Mouse (Mus musculus) mouse embryonic stem cell (cell line): ENCODE results near the gene Map3k19.

ENCODE experiments used
- in situ Hi-C, 2 experiments: fragments of 300-500 bp; cut with MboI; formaldehyde crosslinking; loops; 1 replicate in 1 of 2; 3 replicates in 1 of 2; pipeline ENCODE4 v1.14.3; 2019 to 2020; ENCODE audit warnings: low sequenced_read_pairs in 2 of 2, low pct_unique_long_range_greater_than_20kb in 1 of 2, mixed read lengths in 1 of 2; ENCODE audit not compliant: unreplicated experiment in 1 of 2

Gene Map3k19

DNA sequence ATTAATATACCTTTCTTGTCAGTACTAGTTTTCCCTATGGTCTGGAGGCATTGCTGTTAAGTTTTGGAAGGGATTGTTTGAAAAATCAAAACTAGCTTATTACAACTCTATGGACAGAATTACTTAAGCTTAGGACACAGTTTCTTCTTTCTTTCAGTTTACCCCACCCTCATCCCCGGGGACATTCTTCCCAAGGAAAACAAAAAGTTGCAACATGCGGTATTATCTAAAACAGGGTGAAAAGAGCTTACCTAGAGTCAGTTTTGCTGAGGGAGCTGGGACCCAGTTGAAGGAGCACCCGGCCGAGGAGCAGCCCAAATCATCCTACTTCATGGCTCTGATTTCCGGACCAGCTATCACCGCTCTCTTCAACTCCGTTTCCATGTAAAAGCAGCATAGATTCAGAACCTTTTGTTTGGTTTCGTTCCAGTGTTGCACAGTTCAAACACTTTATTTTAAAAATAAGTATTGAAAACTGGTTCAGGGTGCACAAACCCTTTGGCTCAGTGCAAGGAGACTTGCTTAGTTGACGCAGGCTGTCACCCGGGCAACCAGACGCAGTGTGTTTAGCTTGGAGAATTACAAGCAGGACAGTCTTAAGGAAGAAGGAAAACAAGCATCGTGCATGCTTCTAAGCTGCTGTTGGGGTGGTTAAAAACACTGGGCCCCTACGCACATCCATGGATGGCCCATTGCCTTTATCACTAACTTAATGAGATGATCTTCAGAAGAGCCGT lies at the start of gene Map3k19:
Gene Map3k19 (minus strand): TSS at position 546 of the 737 bp plus-strand sequence.
- in situ Hi-C loops, result no loop called here

DNA sequence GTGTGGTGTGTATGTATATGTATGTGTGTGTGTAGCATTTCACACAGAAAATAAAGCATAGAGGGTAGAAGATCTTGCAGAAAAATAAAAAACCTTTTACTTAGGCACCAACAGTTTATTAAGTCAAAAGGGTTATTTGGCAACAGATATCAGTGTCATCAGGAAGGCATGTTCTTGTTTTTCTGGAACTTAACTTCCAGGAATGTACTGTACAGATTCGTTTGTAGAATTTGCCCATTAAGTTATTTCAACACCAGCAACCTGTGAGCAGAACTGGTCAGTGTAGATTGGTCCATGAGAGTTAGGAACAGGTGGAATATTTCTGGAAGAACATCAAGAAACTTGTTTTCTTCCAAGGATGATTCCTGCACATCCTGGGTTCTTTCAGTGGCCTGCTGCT lies 44.6 kb upstream of the Map3k19 start:
- in situ Hi-C loops, result no loop called here

DNA sequence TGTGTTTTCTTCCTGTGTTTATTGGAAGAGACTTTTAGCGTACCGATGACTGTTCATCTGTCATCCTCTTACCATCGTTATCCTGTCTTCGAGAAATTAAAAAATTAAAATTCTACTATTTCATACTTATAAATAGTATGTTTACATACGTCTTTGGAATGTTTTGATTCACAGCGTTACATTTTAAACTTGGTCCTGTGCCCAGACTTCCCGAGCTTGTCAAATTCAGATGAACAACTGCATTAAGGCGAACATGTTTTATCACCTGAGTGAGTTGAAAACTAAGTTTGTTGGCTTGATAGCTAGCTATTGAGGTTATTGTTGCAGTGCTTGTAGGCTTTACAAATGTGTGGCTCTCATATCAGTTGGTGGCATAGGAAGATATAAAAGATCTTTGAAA lies 14.4 kb upstream of the Map3k19 start:
- in situ Hi-C loops, result no loop called here

DNA sequence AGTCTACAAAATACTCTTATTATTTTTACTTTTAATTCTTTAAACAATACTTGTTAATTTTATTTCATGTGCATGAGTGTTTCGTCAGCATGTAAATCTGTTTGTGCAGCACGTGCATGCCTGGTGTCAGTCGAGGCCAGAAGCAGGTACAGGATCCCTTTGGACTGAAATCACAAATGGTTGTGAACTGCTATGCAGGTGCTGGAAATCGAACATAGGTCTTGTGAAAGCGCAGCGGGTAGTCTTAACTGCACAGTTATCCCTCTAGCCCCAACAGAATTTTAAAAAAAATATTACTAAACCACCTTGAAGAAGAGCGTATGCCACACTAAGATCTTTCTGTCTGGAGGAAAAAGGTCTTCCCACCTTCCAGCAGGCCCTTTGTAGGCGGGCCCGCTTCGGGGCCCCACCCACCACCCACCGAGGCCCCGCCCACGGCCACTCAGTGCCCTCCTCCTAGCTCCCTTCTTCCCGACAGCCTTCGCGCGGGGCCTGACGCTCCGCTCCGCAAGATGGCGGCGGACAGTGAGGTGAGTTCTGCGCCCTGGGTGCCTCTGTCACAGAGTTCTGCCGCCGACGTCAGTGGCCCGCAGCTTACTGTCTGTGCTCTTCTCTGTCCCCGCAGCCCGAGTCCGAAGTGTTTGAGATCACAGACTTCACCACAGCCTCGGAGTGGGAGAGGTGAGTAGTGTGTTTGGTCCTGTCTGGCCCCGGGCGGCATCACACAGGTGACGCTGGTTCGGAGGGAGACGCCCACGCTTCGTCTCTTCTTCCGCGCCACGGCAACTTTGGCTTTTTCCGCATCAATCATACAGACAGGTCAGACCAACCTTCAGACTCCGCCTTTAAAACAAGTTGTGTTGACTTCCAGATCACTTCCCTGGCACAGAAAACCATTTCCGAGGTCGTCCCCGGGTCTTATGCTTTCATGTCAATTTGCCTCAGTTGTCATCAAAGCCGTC lies 13.8 kb upstream of the Map3k19 start, which contains the start of gene Rab3gap1:
Gene Rab3gap1 (plus strand): TSS at position 474 of the 962 bp plus-strand sequence.
- in situ Hi-C loops, result no loop called here

DNA sequence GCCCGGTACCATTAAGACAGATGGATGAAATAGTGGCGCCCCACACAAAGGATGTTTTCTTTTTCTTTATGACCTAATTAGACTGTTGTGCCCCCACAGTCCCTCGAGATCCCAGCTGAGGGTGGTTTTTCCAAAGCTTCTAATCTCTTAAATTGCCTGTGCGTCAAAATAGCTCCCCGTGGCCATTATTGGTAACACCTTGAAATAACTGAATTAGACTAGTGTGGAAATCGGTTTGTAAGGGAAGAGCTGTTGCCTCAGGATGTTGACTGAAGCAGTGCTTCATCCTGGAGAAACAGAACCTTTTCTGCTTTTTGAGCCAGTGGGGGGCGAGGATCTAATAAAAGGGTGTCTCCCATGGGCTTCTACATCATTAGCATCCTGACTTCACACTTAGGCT lies 9.0 kb upstream of the Map3k19 start:
- in situ Hi-C loops, result no loop called here

DNA sequence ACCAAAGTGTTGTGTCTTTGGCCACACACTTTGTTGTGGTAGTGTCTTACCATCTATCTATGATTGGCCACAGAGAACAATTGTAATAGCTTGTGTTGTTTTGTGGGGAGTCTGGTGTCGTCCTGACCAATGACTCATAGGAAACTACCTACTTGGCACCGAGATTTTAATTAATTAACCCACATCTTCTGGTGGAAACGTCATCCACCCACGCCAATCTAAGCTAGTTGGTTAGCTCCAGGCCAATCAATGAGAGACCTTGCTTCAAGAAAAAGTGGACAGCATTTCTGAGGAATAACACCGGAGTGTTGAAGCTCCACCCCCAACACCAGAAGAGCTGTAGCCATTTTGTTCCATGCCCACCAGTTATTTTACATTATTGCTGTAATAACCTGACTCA lies 7.1 kb upstream of the Map3k19 start:
- in situ Hi-C loops, result no loop called here

DNA sequence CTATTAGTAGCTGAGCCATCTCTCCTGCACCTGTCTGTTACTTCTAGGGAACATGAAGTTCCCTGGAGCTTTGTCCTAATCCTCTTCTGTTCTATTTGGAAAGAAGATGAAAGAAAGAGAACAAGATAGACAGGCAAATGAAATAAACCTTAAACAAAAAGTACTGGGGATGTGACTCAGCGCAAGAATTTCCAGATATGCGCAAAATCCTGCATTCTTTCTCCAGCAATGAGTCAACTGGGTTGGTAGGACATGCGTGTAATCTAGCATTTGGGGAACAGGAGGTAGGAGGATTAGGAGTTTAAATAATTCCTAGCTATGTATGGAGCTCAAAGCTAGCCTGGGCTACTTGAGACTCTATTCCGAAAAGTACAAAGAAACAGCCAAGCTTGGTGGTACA lies 5.7 kb upstream of the Map3k19 start:
- in situ Hi-C loops, result no loop called here

DNA sequence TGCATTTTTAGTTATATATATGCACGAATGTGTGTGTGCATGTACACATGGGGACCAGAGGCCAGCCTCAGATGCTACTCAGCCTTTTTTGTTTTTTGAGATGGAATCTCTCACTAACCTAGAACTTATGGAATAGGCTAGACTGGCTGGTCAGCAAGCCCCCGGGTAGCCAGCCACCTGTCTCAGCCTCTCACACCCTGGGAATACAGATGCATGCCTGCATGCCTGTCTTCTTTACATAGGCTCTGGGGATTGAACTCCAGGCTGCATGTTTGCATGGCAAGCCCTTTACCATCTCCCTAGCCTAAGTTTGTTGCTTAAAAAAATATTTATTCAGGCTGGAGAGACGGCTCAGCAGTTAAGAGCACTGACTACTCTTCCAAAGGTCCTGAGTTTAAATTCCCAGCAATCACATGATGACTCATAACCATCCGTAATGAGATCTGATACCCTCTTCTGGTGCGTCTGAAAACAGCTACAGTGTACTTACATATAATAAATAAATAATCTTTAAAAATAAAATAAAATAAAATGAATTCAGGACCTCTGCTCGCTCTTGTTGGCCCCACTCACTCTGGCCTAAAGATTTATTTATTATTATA lies 5.1 kb upstream of the Map3k19 start:
- in situ Hi-C loops, result no loop called here

DNA sequence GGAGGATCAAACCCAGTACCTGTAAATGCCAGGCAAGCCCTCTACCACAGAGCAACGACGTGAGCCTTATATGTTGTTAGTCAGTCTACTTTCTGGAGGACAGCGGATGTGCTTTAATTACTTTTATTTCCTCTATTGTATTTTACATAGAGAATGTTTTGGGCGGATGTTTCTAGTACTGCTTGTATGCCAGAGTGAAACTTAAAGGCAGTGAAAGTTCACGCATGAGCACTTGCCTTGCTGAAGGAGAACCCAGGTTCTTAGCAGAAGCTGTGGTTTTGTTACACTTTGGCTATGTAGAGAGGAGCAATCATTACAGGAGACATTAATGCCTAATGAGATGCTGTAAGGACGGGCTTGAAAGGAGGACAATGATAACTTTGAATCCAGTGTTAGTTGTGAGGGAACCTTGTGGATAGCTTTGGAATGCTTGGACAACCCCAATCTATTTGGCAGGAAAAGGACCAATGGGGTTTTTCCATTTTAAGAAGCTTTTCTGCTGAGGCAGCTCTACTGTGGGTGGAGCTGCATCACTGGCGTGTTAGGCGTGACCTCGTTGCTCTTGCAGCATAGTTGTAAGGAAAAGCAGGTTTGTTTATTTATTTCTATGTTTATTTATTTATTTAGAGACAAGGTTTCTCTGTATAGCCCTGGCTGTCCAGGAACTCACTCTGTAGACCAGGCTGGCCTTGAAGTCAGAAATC lies 4.3 kb upstream of the Map3k19 start:
- in situ Hi-C loops, result no loop called here

DNA sequence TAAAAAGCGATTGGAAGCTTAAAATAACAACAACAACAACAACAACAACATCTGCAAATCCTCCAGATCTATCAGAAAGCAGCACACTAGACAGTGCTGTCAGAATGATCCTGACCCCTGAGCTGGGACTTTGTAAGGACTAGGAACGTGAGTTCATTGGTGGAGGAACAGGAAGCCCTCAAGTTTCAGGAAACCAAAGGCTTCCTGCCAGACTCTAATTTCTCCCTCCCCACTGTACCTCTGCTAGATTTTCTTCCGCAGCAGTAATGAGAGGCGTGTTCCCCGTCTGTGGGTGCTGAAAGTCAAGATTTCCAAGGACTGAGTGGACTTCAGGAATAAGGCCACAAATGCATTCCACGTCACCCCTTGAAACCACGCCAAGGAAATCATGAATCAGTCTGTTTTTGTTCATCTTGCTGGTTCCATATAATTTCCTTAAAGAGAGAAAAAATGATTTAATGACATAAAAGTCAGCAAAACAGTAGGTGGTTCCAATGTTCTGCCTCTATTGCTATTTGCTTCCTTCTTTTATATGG lies 4.7 kb downstream of the Map3k19 start:
- in situ Hi-C loops, result no loop called here

DNA sequence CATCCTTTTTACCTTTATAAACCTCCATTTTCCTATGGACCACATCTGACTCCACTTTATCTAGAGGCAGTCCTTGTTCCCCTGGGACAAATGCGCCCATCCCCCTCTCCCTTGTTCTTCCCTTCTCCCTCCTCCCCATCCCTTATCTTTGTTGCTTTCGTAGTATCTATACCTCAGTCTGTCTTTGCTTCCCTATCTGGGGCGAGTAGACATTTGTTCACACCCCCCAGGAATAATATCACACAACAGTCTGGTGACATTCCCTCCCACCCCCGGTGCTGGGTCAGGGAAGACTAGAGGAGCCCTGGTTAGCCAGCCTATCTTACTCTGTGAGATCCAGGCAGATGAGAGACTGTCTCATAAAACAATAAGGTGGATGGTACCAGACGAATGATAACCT lies 9.4 kb downstream of the Map3k19 start:
- in situ Hi-C loops, result no loop called here

DNA sequence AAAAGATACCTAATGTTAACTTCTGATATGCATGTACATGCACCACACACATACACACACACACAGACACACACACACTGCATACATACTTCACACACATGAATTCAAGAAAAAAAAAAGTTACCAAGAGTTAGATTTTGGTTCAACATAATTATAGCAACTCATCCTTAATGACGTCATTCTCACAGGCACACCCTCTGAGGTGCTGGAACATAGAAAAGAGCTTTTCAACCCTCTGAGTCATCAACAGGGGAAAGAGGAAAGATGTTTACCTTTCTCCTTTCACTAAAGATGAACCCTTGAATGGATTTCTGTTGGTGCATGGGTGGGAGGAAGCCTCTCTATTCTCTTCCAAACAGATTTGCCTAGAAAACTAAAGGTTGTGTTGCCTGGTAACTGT lies 16.2 kb downstream of the Map3k19 start:
- in situ Hi-C loops, result no loop called here

DNA sequence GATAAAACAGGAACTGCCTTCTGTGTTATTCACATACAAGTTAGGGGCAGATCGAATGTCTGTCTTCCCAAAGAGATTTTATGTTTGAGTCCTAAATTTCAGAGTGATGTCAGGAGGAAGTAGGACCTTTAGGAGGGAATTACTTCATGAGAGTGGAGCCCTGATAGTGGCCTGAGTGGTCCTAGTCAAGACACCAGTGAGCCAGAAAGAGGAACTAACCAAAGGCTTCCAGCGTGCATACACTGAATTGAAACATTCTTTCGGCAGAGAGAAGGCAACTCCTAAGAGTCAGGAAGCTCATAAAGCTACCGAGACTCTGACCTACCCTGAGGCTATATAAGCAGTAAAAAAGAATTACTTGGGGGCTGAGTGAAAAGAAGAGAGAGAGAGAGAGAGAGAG lies 18.2 kb downstream of the Map3k19 start:
- in situ Hi-C loops, result no loop called here

DNA sequence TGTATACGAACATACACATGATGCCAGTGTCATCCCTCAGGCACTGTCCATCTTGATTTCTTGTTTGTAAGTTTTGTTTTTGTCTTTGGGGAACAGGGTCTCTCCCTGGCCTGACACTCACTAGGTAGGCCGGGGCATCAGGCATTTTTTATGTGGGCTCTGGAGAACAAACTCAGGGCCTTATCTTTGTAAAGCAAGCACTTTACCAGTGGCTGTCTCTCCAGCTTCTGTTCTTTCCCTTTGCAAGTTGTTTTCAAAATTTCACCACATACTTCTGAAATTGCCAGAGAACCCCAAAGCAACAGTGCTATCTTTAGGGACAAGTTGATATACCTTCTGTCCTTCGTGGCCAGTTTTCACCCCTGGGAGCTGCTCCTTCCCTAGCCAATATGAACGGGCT lies 20.6 kb downstream of the Map3k19 start:
- in situ Hi-C loops, result no loop called here

DNA sequence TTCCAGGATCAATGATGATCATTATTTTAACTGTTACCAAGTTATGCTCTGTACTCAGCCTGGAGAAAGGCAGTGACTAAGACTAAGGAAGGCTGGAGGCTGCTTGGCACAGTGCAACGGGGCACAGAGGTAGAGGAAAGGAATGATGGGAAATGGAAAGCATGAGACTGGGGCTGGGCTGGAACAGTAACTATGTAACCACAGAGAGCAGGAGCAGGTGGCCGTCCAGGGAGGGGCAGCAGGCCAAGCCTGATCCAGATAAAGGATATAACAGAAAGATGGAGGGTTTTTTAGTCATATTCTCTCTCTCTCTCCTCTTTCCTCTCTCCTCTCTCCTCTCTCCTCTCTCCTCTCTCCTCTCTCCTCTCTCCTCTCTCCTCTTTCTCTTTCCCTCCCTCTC lies 21.1 kb downstream of the Map3k19 start:
- in situ Hi-C loops, result no loop called here

DNA sequence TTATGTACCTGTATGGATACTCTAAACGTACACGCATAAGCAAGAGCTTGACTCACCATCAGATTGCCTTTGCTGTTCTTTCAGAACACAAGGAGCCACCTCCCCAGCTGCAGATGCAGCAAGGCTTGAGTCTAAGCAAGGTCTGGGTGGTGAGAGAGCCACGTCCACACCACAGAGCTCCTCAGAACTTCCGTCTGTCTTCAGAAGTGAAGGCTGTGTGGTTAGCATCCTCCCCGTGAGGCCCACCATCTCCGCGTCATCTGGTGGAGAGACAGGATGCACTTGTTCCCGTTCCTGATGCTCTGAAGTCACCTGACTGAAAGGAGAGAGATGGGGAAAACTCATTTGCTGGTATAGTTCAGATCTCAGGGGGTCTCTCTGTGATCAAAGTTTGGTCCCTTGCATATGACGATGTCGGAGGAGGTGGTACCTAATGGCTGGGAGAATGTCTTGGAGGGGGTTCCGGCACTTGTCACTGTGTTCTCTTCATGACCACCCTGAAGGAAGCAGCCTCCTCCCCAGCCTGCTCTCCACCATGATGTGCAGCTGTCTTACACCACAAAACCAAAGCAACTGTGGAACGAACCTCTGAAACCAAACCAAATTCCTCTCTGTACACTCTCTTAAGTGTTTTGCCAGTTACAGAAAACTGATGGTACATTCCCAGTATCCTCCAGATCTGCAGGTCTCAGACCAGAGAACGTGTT lies 24.5 kb downstream of the Map3k19 start:
- in situ Hi-C loops, result no loop called here

DNA sequence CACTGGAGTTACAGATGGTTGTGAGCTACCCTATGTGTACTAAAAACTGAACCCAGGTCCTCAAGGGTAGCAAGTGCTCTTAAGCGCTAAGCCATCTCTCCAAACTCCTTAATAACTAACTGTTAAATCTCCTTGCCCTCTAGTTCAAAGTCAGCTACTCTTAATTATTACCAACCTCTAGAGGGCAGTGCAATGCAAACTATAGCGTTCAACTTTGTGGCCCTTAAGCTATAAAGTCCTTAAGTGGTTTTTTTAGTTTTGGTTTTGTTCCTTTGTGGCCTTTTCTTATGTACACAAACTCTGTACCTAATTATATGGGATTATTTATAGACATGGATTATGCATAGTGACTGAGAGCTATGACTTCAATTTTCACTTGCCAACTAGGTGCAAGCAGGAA lies 27.5 kb downstream of the Map3k19 start:
- in situ Hi-C loops, result no loop called here

DNA sequence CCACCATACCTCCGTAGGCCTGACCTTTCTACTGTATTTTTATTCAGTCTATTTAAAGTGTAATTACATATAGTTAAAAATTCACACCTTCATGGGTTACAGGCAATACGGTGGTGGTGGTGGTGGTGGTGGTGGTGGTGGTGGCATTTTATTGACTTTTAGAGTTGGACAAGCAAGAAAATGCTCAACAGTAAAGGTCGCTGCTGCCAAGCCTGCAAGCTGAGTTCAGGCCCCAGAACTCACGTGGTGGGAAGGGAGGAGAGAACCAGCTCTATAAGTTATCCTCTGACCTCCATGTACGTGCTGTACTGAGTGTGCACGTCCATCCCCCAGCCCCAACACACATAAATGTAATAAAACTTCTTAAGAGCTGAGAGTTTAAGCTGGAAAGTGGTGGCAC lies 38.5 kb downstream of the Map3k19 start:
- in situ Hi-C loops, result no loop called here
